ENCODE assay signal across 29 mouse cellular contexts in the genomic region with DNA sequence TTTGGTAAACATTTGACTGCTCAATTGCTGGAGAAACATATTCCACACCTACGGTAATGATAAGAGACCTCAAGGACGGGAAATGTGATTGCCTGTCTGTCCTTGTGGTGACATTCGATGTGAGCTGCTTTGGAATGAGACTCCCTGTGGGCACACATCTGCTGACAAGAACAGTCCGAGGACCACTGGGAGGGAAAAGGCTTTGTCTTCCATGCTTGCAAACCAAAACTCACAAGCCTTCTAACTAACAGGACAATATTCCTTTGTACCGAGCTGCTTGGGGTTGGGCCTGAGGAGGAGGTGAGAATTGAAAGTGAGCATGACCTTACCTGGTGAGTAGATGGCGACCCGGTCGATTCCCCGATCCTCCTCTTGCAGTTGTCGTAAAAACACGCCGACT. TPM values are rescaled to one million over a fixed set of nuclear protein-coding genes. Genes with fewer than 3 reads are reported as not detected.
DNase-seq lines count a peak whose midpoint lies in the region; ATAC-seq and TF ChIP-seq lines count a peak whose summit lies in the region.
"Had no signal": no experiment of that assay in that cellular context is flagged by ENCODE, and none has a peak within 500 bp of the region (broad histone marks: within the 10 kb centered on the region; RNA-seq: fewer than 3 reads in every experiment).

No protein-coding gene starts in this region.

- intact Hi-C loops in heart, postnatal 36 days (cut with DNase I), result no loop called here

- H3K4me3 ChIP-seq in testis, adult 2 months (ENCODE audit: control insufficient read depth, low read depth, low read length), result peak overlapping the region; percentile 28
- H3K4me3 ChIP-seq: embryonic facial prominence, embryonic 13.5 days; embryonic facial prominence, embryonic 15.5 days; erythroblast, embryonic 14.5 days; forebrain, embryonic 10.5 days; forebrain, embryonic 12.5 days had no signal

- no peak overlapping the region for H3K27ac ChIP-seq in testis, adult 2 months (ENCODE audit: control insufficient read depth, insufficient read depth, low read depth, low read length)
- H3K27ac ChIP-seq: embryonic facial prominence, embryonic 13.5 days; embryonic facial prominence, embryonic 15.5 days; forebrain, embryonic 10.5 days; forebrain, embryonic 12.5 days had no signal

- TF ChIP-seq CTCF in testis, adult 2 months (IDR thresholded peaks at IDR 0.05; ENCODE audit: control insufficient read depth, insufficient read depth, insufficient replicate concordance, low read depth, low read length), result no peak

- H3K36me3 ChIP-seq in testis, adult 2 months (ENCODE audit: control insufficient read depth, insufficient read depth, low read length), result no peaks in the 10 kb centered on the region
- H3K36me3 ChIP-seq: embryonic facial prominence, embryonic 13.5 days; embryonic facial prominence, embryonic 15.5 days; forebrain, embryonic 10.5 days; forebrain, embryonic 12.5 days had no signal

- DNase-seq in heart, adult 11 months, result peak; percentile 55
- no peak for DNase-seq in heart, postnatal 36 days
- DNase-seq in testis, postnatal 14 days (ENCODE audit: low spot score), result no peak
- DNase-seq in ZHBTc4 (ENCODE audit: low read depth, low spot score), result peak; percentile 51
- DNase-seq in gastrocnemius, adult 8-10 months (ENCODE audit: low spot score in 2 of 2), result no peak
- DNase-seq: adrenal gland, adult 2 months; adrenal gland, postnatal 10 days; adrenal gland, postnatal 25 days; B cell, adult 2 months; cerebellum, adult 11 months; cerebellum, adult 18-20 months; cerebellum, adult 8-10 months; cerebellum, adult 9-11 months; cerebellum, postnatal 14 days; cerebellum, postnatal 36 days; embryo, embryonic 11 days had no signal

- no peaks in the 10 kb centered on the region for H3K4me1 ChIP-seq in testis, adult 2 months (ENCODE audit: control insufficient read depth, insufficient read depth, low read length)
- H3K4me1 ChIP-seq: forebrain, embryonic 12.5 days had no signal

- TF ChIP-seq POLR2A in testis, adult 2 months (IDR thresholded peaks at IDR 0.05; ENCODE audit: control insufficient read depth, low read depth, low read length), result no peak

- ATAC-seq in megakaryocyte-erythroid progenitor cell, adult 5-6 weeks (replicated peaks; ENCODE audit: low FRiP score, low TSS enrichment, poor library complexity, severe bottlenecking), result no peak
- ATAC-seq: CD4-positive, CD25-positive, alpha-beta regulatory T cell, adult 4 months; forebrain, embryonic 14.5 days; forebrain, embryonic 16.5 days had no signal

- no peaks in the 10 kb centered on the region for H3K27me3 ChIP-seq in testis, adult 2 months (ENCODE audit: control insufficient read depth, insufficient read depth, low read length)
- H3K27me3 ChIP-seq: CH12.LX; embryonic facial prominence, embryonic 13.5 days; embryonic facial prominence, embryonic 15.5 days; forebrain, embryonic 12.5 days had no signal

RNA-seq across cellular contexts. Expression of a gene that starts 25.7 kb away (rescaled TPM):
- not detected for total RNA-seq in heart, postnatal 36 days (2021)
- 2.7 and 3.0 TPM in 2 replicates for polyA plus RNA-seq in testis, adult 2 months (2012; rRNA removed)
- not detected for total RNA-seq in gastrocnemius, adult 8-10 months (2022)
- total RNA-seq in megakaryocyte-erythroid progenitor cell, adult 5-6 weeks (2014; fragmentation: Nextera tagmentation), result not detected in 2 replicates
- not detected in 2 replicates for total RNA-seq in megakaryocyte-erythroid progenitor cell, adult 5-6 weeks (2017)
- total RNA-seq: ES-E14, MEL had no signal
- polyA plus RNA-seq: forebrain, embryonic 14.5 days had no signal

Comparison
In these comparisons a context has a peak if more than half of its experiments do, and no peak if none do; other contexts are left out.
1. DNase-seq: peak in heart, adult 11 months (single experiment) and ZHBTc4 (single experiment); none in heart, postnatal 36 days (0 of 2), testis, postnatal 14 days (single experiment) and gastrocnemius, adult 8-10 months (0 of 2).